ENCODE assay signal across 21 mouse cellular contexts in genomic region chr4:8284934-8285333, GRCm38 (mm10).
"Had no signal": no experiment of that assay in that cellular context is flagged by ENCODE, and none has a peak within 500 bp of the region (broad histone marks: within the 10 kb centered on the region; RNA-seq: fewer than 3 reads in every experiment).

No protein-coding gene starts in this region.

- H3K9ac ChIP-seq: liver, embryonic 13.5 days; midbrain, embryonic 12.5 days; midbrain, embryonic 15.5 days; neural tube, embryonic 13.5 days had no signal

- H3K27ac ChIP-seq: kidney, postnatal 0 days; left cerebral cortex, adult 2 months; liver, embryonic 13.5 days; midbrain, embryonic 12.5 days; midbrain, embryonic 15.5 days; neural tube, embryonic 13.5 days; stomach, postnatal 0 days had no signal

- H3K36me3 ChIP-seq: liver, embryonic 13.5 days; midbrain, embryonic 12.5 days; midbrain, embryonic 15.5 days; neural tube, embryonic 13.5 days had no signal

- H3K27me3 ChIP-seq: liver, embryonic 13.5 days; midbrain, embryonic 12.5 days; midbrain, embryonic 15.5 days; neural tube, embryonic 13.5 days had no signal

- H3K4me3 ChIP-seq: left cerebral cortex, adult 2 months; liver, embryonic 13.5 days; megakaryocyte, embryonic 14.5 days; midbrain, embryonic 12.5 days; midbrain, embryonic 15.5 days; neural tube, embryonic 13.5 days had no signal

- ATAC-seq: intestine, postnatal 0 days; midbrain, embryonic 15.5 days had no signal

- H3K4me1 ChIP-seq: liver, embryonic 13.5 days; midbrain, embryonic 12.5 days; midbrain, embryonic 15.5 days; neural tube, embryonic 13.5 days had no signal

- DNase-seq: kidney, adult 2 months; kidney, postnatal 4 days; layer of hippocampus, postnatal 36 days; liver, embryonic 13.5 days; lung, adult 2 months; lung, postnatal 14 days; lung, postnatal 4 days; right cerebral cortex, adult 18-20 months; right cerebral cortex, postnatal 14 days; right cerebral cortex, postnatal 4 days; thymus, adult 2 months; thymus, postnatal 14 days; thymus, postnatal 4 days had no signal

- H3K4me2 ChIP-seq: liver, embryonic 13.5 days; midbrain, embryonic 12.5 days; midbrain, embryonic 15.5 days; neural tube, embryonic 13.5 days had no signal

- H3K9me3 ChIP-seq: liver, embryonic 13.5 days; megakaryocyte, embryonic 14.5 days; midbrain, embryonic 12.5 days; midbrain, embryonic 15.5 days; neural tube, embryonic 13.5 days had no signal
